Mouse (Mus musculus) midbrain, embryonic 14.5 days (tissue): Measurements from ENCODE around the gene Pcdh15. TPM values are rescaled to one million over a fixed set of nuclear protein-coding genes. Genes with fewer than 3 reads are reported as not detected.

Experiments used
- ATAC-seq: fragments of 200-750 bp; cut with Nextera tagmentation; 2 replicates; pipeline ENCODE4 v1.8.0; 2017; ENCODE audit warnings: moderate number of reproducible peaks, moderate library complexity; ENCODE audit not compliant: low FRiP score, low TSS enrichment
- DNase-seq: peaks from one replicate; pipeline ENCODE4 v3.0.0-alpha.2; 2015
- H3K27ac ChIP-seq: fragments of 300-500 bp; sonication (generic); replicated peaks from 2 replicates; pipeline ENCODE4 v1.5.1; 2014; ENCODE audit warnings: mild to moderate bottlenecking, low read depth, low read length, moderate library complexity
- H3K27me3 ChIP-seq: fragments of 300-500 bp; sonication (generic); 2 replicates; pipeline ENCODE4 v1.6.1; 2014; ENCODE audit warnings: low read length, control low read depth, mixed read lengths; ENCODE audit not compliant: control insufficient read depth, insufficient read depth
- H3K36me3 ChIP-seq: fragments of 300-500 bp; sonication (generic); 2 replicates; pipeline ENCODE4 v1.6.1; 2014; ENCODE audit warnings: low read length, control low read depth; ENCODE audit not compliant: control insufficient read depth, insufficient read depth
- H3K4me1 ChIP-seq: fragments of 300-500 bp; sonication (generic); 2 replicates; pipeline ENCODE4 v1.6.1; 2014; ENCODE audit warnings: mild to moderate bottlenecking, antibody characterized with exemption, low read length, control low read depth; ENCODE audit not compliant: control insufficient read depth, insufficient read depth
- H3K4me2 ChIP-seq: fragments of 300-500 bp; sonication (generic); 2 replicates; pipeline ENCODE4 v1.6.1; 2014; ENCODE audit warnings: mild to moderate bottlenecking, low read length, moderate library complexity
- H3K4me3 ChIP-seq: fragments of 300-500 bp; sonication (generic); replicated peaks from 2 replicates; pipeline ENCODE4 v1.5.1; 2014; ENCODE audit warnings: low read depth, low read length
- H3K9ac ChIP-seq: fragments of 300-500 bp; sonication (generic); replicated peaks from 2 replicates; pipeline ENCODE4 v1.6.1; 2014; ENCODE audit warnings: mild to moderate bottlenecking, low read length, moderate library complexity
- H3K9me3 ChIP-seq: fragments of 300-500 bp; sonication (generic); 2 replicates; pipeline ENCODE4 v1.6.1; 2016; ENCODE audit warnings: low read length, control low read depth, mixed read lengths; ENCODE audit not compliant: control insufficient read depth
- WGBS: fragments of 180-500 bp; shearing (Covaris S2); extraction: QIAGEN DNeasy Blood & Tissue Kit; methylation state at CpG from one replicate; pipeline ENCODE4 v1.1.7; 2014; 5-methylcytosine and 5-hydroxymethylcytosine counted together
- polyA plus RNA-seq: library from polyadenylated mRNA; unstranded; fragments of >200 nt; fragmentation: Nextera tagmentation; extraction: Ambion mirVana; gene quantifications from 2 replicates; pipeline ENCODE4 v1.2.1, GENCODE M21; 2014

Gene Pcdh15
- polyA plus RNA-seq, 1 experiment from 2014 or later = 10.4 TPM

GRCm38 (mm10) chr10:73984057-73984456 lies 884.9 kb downstream of the Pcdh15 start:
- WGBS = 67% methylated on average over 5 of the region's 5 CpGs
- no peak for ATAC-seq

GRCm38 (mm10) chr10:74008836-74009235 lies 909.7 kb downstream of the Pcdh15 start:
- Histone ChIP-seq H3K9me3 (no peaks in the 10 kb centered on the region), H3K27me3 (no peaks in the 10 kb centered on the region), H3K9ac (no peak overlapping the region), H3K4me2 (no peak overlapping the region), H3K36me3 (no peaks in the 10 kb centered on the region), H3K27ac (no peak overlapping the region), H3K4me1 (no peaks in the 10 kb centered on the region), H3K4me3 (no peak overlapping the region)
- DNase-seq = no peak
- ATAC-seq = no peak
- 63% methylated on average over 1 of the region's 1 CpGs for WGBS

More at GRCm38 (mm10) chr10:73984057-73984456, 884.9 kb downstream of the Pcdh15 start:
- Histone ChIP-seq H3K36me3 (no peaks in the 10 kb centered on the region), H3K27me3 (no peaks in the 10 kb centered on the region), H3K4me1 (no peaks in the 10 kb centered on the region), H3K9ac (no peak overlapping the region), H3K27ac (no peak overlapping the region), H3K4me2 (no peak overlapping the region), H3K4me3 (no peak overlapping the region), H3K9me3 (no peaks in the 10 kb centered on the region)
- no peak for DNase-seq

GRCm38 (mm10) chr10:74023091-74023490 lies 923.9 kb downstream of the Pcdh15 start:
- no peaks in the 10 kb centered on the region for H3K4me1 ChIP-seq
- H3K4me3 ChIP-seq = no peak overlapping the region
- WGBS = 92% methylated on average over 1 of the region's 1 CpGs
- no peak overlapping the region for H3K27ac ChIP-seq
- no peaks in the 10 kb centered on the region for H3K36me3 ChIP-seq
- H3K27me3 ChIP-seq = no peaks in the 10 kb centered on the region
- DNase-seq (no peak), ATAC-seq (no peak)
- no peaks in the 10 kb centered on the region for H3K9me3 ChIP-seq
- H3K4me2 ChIP-seq = no peak overlapping the region
- no peak overlapping the region for H3K9ac ChIP-seq

- H3K4me2 ChIP-seq = no peak overlapping the region
- 63% methylated on average over 9 of the region's 9 CpGs for WGBS
- no peaks in the 10 kb centered on the region for H3K36me3 ChIP-seq
- no peak overlapping the region for H3K9ac ChIP-seq
- no peaks in the 10 kb centered on the region for H3K4me1 ChIP-seq
- ATAC-seq (no peak), DNase-seq (peak; percentile 12)
- H3K9me3 ChIP-seq = no peaks in the 10 kb centered on the region
- no peak overlapping the region for H3K27ac ChIP-seq
- no peaks in the 10 kb centered on the region for H3K27me3 ChIP-seq
- no peak overlapping the region for H3K4me3 ChIP-seq
Observed at GRCm38 (mm10) chr10:74053059-74053458, 953.9 kb downstream of the Pcdh15 start.

DNA sequence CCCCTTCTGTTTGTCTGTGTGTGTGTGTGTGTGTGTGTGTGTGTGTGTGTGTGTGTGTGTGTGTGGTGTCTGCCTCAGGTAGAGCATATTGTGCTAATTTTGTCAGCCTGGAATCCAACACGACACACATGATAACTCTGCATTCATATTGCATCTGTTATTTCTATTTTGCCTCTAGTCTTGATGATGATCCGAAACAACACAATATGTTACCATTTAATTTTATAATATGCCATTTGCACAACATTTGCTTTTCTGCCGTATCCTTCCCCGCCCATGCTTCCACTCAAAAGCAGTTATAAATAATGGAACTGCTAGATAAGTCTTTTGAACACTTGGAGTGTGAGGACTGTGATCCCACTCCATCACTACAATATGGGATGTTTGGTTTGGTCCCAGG lies 987.5 kb downstream of the Pcdh15 start:
- 94% methylated on average over 4 of the region's 4 CpGs for WGBS
- ATAC-seq = no peak

GRCm38 (mm10) chr10:74098296-74098695 lies 999.2 kb downstream of the Pcdh15 start:
- 94% methylated on average over 1 of the region's 1 CpGs for WGBS
- DNase-seq = no peak
- no peaks in the 10 kb centered on the region for H3K9me3 ChIP-seq

More for the DNA sequence above, 987.5 kb downstream of the Pcdh15 start:
- Histone ChIP-seq H3K27me3 (no peaks in the 10 kb centered on the region), H3K4me2 (no peak overlapping the region), H3K9me3 (no peaks in the 10 kb centered on the region), H3K36me3 (no peaks in the 10 kb centered on the region), H3K9ac (no peak overlapping the region), H3K27ac (no peak overlapping the region), H3K4me3 (no peak overlapping the region), H3K4me1 (no peaks in the 10 kb centered on the region)
- no peak for DNase-seq

DNA sequence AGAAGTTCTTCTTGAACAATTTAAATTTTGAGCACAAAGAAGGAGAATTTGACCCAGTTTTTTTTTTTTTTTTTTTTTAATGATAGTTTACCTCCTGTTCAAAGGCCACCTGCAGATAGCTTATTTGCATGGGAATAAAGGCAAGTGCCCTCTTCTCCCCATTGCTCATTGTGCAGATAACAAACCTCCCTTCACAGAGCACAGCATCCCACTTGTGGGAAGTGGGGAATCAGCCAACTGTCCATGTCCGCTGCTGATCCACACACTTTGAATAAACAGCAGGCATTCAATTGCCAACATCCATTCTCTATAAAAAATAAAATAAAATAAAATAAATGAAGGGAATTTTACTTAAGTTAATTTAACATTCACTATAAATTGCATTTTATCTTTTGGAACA lies 1015.0 kb downstream of the Pcdh15 start:
- Histone ChIP-seq H3K9me3 (no peaks in the 10 kb centered on the region), H3K4me3 (no peak overlapping the region), H3K4me1 (no peaks in the 10 kb centered on the region), H3K27me3 (no peaks in the 10 kb centered on the region), H3K27ac (no peak overlapping the region), H3K4me2 (no peak overlapping the region), H3K9ac (no peak overlapping the region), H3K36me3 (no peaks in the 10 kb centered on the region)
- 41% methylated on average over 1 of the region's 1 CpGs for WGBS
- peak; percentile 13 for DNase-seq
- ATAC-seq = no peak

More at GRCm38 (mm10) chr10:74098296-74098695, 999.2 kb downstream of the Pcdh15 start:
- no peaks in the 10 kb centered on the region for H3K36me3 ChIP-seq
- H3K9ac ChIP-seq = no peak overlapping the region
- no peaks in the 10 kb centered on the region for H3K4me1 ChIP-seq
- no peak overlapping the region for H3K4me3 ChIP-seq
- H3K27me3 ChIP-seq = no peaks in the 10 kb centered on the region
- no peak overlapping the region for H3K27ac ChIP-seq
- ATAC-seq = no peak
- no peak overlapping the region for H3K4me2 ChIP-seq

DNA sequence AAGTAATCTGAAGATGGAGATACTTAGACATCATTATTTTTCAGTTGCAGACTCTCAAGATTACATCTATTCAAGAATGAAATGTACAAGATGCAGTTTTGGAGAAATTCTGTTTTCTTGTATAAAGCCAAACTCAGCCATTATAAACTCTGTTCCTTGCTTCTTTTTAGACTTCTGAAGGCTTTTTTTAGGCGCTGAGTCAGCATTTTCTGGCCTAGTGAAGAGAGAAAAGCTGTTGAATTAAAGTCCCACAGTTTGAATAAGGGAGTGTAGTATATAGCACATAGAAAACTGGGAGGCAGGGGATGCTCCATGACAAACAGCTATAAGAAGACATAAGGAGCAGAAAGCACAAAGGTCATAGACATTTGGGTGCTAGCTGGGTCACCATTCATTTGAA lies 1017.7 kb downstream of the Pcdh15 start:
- no peak overlapping the region for H3K4me3 ChIP-seq
- DNase-seq (no peak), ATAC-seq (no peak)

GRCm38 (mm10) chr10:74123421-74123820 lies 1024.3 kb downstream of the Pcdh15 start:
- Histone ChIP-seq H3K27me3 (no peaks in the 10 kb centered on the region), H3K4me1 (no peaks in the 10 kb centered on the region), H3K36me3 (no peaks in the 10 kb centered on the region), H3K9ac (no peak overlapping the region), H3K4me3 (no peak overlapping the region), H3K9me3 (no peaks in the 10 kb centered on the region), H3K27ac (no peak overlapping the region), H3K4me2 (no peak overlapping the region)
- 91% methylated on average over 4 of the region's 4 CpGs for WGBS
- no peak for DNase-seq
- no peak for ATAC-seq

More for the DNA sequence above, 1017.7 kb downstream of the Pcdh15 start:
- no peaks in the 10 kb centered on the region for H3K36me3 ChIP-seq
- no peak overlapping the region for H3K9ac ChIP-seq
- no peak overlapping the region for H3K27ac ChIP-seq
- no peaks in the 10 kb centered on the region for H3K9me3 ChIP-seq
- WGBS = 51% methylated on average over 1 of the region's 1 CpGs
- H3K4me2 ChIP-seq = no peak overlapping the region
- H3K27me3 ChIP-seq = no peaks in the 10 kb centered on the region
- H3K4me1 ChIP-seq = no peaks in the 10 kb centered on the region
